Mouse (Mus musculus) spleen, adult 2 months (tissue): ENCODE results near the gene Il20ra.

Source experiments
- CTCF ChIP-seq: fragments of 200-500 bp; IDR thresholded peaks from 2 replicates; pipeline ENCODE4 v1.5.1; 2011; ENCODE audit warnings: mild to moderate bottlenecking, inconsistent platforms; ENCODE audit not compliant: insufficient read depth, insufficient read length, insufficient replicate concordance; ENCODE audit errors: extremely low read depth
- POLR2A ChIP-seq: fragments of 200-500 bp; IDR thresholded peaks from 2 replicates; pipeline ENCODE4 v1.6.1; 2011; ENCODE audit warnings: low read depth, low read length, inconsistent platforms

- TF ChIP-seq POLR2A (no peak), CTCF (no peak)
Observed at GRCm38 (mm10) chr10:19765459-19765858, 53.1 kb downstream of the Il20ra start.
